Mouse (Mus musculus): ENCODE data around the gene Aldh3b2. TPM values are rescaled to one million over a fixed set of nuclear protein-coding genes. Genes with fewer than 3 reads are reported as not detected.

Aldh3b2 gene
- total RNA-seq, 2 experiments from 2014 or later, result 0.53 to 0.99 TPM

DNA sequence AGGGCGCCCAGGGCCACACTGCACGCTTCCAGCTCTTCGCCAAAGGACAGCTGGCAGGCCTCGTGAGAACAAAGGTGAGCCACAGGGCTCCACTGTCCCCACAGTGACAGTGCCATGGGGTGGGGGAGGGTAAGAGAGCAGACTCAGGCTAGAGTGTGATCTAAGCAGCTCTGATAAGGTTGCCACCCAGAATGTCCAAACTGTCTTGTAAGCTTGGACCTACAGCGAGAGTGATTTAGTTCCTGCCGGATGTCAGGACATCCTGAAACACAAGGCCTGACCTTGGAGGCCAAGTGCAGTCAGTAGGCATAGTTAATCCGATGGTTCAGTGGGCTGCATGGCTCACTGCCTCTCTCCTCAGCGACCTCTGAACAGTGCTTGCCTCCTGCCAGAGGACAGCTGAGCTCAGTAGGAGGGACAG, 13.1 kb downstream of the Aldh3b2 start:
- DNase-seq (ENCODE audit: low spot score in 2 of 2), result no peak

DNA sequence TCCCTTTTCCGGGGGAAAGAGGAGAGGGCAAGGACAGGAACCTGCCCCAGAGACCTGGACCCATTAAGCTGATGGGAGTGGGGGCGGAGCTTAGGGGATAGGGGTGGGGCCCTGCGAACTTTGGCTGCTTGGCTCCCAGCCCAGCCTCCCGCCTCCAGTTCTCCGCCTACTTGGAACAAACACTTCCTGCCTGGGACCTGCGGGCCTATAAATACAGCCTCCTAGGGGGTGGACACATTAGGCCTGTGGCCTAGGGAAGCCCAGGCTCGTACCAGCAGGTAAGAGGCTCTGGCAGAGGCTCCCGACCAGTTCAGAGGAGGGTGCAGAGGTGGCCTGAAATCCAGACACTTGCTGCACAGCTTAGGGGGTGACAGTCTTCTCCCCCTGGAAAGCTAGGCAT, 14.2 kb downstream of the Aldh3b2 start, which contains the start of gene Acy3:
Gene Acy3, plus strand, starts transcription at position 237 of the 400 bp plus-strand sequence.
- DNase-seq (ENCODE audit: low spot score in 2 of 2), result peak; percentile 53 to 71

DNA sequence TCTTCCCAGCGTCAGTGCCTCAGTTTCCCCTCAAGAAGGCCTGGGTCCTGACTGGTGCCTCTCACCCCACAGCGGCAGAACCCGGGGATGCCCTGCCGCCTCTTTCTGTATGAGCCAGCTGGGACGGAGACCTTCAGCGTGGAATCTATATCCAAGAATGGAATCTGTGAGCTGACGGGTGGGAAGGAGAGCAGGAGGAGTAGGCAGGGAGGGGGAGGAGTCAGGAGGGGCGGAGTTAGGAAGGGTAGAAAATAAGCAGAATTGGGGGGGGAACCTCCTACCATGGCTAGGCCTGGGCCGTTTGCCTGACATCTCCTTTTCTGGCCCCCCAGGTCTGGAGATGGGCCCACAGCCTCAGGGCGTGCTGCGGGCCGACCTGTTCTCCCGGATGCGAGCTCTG, 15.9 kb downstream of the Aldh3b2 start:
- no peak for DNase-seq (ENCODE audit: low spot score in 2 of 2)

DNA sequence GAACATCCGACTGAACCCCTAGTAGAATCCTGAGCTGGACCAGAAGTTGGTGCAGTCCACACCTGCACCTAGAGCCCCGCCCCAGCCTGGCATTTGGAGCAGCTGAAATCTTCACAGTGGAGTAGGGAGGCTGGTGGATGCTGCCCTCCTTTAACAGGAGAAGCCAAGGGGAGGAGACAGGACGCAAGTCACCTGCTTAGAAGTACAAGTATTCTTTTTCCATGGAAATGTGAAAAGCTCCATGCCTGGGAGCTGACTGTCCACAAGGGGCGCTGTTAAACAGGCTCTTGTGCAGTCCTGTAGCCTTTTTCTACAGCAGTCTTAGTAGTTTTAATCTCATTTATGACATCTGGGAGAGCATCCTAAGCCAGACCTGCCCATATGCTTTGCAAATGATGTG, 16.6 kb downstream of the Aldh3b2 start:
- no peak for DNase-seq (ENCODE audit: low spot score in 2 of 2)

DNA sequence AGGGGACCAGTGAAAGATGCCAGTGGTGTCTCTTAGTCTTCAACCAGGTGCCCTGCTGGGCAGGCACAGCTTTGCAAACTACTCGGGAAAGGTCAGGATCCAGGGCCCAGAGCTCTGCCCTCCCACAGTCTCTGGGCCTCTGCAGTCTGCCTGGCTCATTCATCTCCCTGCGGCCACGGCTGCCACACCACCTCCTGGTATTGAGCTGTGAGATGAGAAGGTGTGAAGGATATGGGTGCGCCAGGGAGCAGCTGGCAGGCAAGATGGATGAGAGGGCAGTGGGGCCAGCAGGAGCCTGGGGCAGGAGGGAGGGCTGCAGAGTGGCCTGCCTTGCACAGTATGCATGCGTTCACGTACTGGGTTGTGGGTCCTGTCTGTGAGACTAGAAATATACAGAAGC, 18.7 kb downstream of the Aldh3b2 start:
- no peak for DNase-seq (ENCODE audit: low spot score in 2 of 2)

DNA sequence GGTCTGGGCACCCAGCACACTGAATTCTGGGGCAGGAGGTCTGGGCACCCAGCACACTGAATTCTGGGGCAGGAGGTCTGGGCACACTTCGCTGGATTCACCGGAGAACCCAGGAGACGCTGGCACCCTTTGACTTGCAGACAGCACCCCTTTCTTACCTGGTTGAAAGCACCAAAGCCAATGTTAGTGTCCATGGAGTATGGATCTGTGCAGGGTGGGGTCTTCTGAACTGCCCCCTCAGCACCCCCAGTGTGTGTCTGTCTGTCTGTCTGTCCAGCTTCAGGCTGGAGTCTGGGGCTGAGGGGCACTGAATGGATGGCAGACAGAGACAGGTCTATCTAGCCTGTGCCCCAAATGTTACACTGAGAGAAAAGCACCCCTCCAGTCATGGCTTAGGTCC, 19.4 kb downstream of the Aldh3b2 start:
- DNase-seq (ENCODE audit: low spot score in 2 of 2), result no peak

DNA sequence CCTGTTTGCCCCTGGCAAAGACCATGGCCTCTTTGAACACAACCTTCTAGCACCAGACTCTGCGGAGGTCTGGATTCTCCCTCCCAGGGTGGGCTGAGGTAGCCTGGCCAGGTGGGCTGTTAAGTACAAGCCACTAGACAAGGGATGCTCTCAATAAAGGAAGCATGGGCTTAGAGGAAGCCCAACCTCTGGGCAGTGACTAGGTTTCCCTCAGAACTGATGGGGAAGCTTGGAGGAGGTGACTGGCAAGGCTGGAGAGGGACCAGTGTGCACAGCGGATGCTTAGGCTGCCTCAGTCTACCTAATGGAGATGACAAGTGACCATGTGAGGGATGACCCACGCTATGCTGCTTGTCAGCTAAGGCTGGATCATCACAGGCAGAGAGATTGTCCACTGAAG, 19.8 kb downstream of the Aldh3b2 start:
- DNase-seq (ENCODE audit: low spot score in 2 of 2), result no peak

DNA sequence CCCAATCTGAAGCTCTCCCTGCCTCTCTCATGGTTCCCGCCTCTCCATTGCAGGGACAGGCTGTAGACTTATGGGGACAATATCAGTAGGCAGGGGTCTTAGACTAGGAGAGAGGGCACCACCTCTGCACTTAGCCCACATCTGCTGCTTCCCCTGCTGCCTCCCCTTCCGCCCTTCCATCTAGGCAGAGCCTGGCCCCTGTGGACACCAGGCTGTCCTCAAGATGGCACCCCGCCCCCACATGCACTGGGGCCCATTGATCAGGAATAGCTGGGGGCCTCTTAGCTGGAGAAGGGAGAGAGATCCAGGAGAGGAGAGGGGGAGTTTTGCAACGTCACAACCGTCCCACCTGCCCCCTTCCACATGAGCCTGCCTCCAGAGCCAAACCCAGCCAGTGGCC, 20.3 kb downstream of the Aldh3b2 start, which contains the start of gene Tbx10:
Gene Tbx10, plus strand, starts transcription at position 337 of the 400 bp plus-strand sequence.
- no peak for DNase-seq (ENCODE audit: low spot score in 2 of 2)

DNA sequence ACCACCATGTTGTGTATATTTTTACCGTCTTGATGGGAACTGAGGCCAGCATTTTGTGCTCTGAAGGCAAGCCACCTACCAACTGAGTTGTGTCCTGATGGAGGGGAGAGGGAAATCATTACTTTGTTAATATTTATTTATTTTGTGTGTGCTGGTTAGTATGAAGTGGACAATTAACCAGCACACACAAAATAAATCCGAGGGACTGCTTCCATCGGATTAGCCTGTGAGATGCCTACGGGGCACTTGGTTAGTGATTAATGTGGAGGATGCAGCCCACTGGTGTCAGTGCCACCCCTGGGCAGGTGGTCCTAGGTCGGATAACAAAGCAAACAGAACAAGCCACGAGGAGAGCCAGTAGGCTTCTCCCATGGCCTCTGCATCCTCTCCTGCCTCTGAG, 22.8 kb downstream of the Aldh3b2 start:
- DNase-seq (ENCODE audit: low spot score in 2 of 2), result no peak

DNA sequence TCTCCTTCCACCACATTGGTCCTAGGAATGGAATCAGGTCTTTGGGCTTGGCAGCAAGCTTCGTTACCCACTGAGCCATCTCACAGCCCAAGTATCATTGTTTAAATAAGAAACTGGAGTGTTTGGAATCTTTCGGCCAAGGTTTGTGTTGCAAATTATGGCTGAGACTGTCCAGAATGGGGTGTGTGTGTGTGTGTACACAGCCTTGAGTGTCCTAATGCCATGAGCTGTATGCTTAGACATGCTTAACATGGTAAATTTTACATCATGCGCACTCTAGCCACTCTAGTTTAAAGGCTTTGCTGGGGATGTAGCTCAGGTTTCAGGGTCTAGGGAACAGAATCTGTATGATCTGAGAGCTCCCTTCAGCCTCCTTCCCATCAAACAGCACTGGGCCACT, 23.4 kb downstream of the Aldh3b2 start:
- no peak for DNase-seq (ENCODE audit: low spot score in 2 of 2)

DNA sequence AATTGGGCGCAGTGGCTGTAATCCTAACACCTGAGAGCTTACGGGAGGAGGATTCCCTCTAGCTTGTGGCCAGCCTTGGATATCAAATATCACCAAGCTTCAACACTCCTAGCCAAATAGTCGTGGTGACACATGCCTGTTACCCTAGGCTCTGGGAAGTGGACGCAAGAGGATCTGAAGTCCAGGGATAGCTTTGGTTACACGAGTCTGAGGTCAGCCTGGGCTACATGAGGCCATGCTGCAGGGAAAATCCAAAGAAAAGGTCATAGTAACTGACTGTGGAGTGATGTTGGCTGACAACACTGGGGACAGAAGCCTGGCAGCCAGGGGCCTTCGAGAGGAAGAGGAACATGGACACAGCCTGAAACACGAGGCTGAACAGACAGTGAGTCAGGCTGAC, 24.0 kb downstream of the Aldh3b2 start:
- no peak for DNase-seq (ENCODE audit: low spot score in 2 of 2)

DNA sequence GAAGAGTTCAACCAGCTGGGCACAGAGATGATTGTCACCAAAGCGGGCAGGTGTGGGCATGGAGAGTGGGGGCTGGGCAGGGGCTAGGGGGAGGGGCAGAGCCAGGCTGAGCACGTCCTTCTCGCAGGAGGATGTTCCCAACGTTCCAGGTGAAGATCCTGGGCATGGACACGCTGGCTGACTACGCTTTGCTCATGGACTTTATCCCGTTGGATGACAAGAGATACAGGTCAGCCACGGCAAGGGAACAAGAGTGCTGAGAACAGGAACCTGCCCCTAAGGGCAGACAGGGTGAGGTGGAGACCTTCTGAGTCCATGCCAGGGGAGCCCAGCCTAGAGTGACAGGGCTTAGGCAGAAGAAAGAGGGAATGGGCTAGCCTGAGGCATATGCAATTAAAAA, 24.6 kb downstream of the Aldh3b2 start:
- DNase-seq (ENCODE audit: low spot score in 2 of 2), result no peak

DNA sequence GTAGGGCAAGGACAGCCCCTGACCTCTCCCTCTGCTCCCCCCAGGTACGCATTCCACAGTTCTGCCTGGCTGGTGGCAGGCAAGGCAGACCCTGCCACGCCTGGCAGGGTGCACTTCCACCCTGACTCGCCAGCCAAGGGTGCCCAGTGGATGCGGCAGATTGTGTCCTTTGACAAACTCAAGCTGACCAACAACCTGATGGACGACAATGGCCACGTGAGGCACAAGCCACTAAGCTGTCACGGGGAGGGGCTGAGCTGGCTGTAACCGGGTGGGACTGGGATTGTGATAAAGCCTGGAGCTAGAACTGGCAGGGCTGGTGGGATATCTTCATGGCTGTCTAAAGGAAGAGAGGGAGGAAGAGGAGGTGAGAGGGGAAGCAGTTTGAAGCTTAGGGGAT, 25.1 kb downstream of the Aldh3b2 start:
- no peak for DNase-seq (ENCODE audit: low spot score in 2 of 2)

DNA sequence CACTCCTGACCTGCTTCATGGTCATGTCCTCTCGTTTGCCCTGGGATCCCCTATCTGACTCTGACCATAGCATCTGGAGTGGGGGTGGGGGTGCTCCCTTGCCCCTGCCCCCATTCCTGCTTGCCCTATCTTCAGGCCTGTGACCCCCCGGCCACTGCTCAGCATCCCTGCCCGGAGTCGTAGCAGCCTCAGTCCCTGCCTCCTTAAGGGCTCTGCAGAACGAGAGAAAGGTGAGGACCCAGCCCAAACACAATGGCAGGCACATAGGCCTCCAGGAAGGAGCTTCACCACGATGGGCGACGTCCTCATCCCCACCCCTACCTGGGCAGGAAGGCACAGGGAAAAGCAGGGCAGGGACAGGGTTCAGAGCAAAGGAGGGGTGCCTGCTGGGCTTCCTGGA, 26.2 kb downstream of the Aldh3b2 start:
- no peak for DNase-seq (ENCODE audit: low spot score in 2 of 2)

DNA sequence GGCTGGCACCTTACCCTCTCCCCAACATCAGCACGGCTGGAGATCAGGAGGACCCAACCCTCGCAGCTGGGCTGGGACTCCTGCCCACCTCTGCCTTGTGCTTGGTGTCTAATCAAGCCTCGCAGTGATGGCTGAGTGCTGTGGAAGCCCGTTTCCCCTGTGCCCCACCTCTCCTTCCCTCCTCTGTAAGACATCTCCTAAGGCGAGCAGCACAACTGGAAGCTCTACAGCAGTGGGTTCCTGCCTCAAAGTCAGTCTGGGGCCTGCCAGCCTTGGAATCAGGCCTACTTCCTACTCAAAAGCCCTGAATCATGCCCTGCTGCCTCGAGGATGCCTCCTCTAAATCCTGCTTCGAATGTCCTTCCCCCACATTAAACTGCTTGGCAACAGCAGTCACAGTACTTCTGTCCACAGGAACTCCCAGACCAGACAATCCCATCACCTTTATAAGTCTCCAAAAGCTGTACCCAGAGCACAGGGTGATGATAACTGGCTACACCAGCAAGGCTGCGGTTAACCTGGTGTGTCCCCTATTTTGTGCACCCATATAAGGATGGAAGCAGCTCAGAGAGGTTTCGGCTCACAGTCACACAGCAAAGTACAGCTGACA, 27.1 kb downstream of the Aldh3b2 start:
- no peak for DNase-seq (ENCODE audit: low spot score in 2 of 2)

DNA sequence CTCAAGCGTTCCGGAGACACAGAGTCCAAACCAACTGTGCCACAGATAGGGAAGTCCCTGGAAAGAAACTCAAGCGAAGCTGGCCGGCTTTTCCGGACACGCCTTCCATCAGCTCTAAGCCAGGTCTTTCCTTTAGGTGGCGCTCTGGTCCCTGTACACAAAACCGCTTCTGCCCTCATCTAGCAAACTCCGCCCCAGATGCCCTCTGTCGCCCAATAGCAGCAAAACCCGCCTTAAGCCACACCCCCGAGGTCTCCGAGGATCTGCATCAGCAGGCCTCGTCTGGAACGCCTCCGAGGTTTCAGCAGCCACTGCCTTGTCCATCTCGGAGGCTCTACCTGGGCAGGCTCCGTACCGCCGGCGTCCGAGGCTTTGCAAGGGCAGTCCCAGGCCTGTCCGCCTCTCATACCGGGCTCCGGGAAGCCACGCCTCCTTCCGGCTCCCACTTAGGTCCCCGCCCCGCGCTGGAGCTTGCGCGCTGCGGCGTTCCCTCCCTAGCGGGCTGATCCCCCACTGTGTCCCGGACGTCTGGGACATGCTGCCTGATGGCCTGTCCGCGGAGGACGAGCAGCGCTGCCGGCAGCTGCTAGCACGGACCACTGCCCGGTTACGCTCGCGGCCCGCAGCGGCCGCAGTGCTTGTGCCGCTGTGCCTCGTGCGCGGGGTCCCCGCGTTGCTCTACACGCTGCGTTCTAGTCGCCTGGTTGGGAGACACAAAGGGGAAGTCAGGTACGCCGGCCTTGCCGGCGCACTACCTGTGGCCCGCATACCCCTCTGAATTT, 28.2 kb downstream of the Aldh3b2 start, which contains the start of the genes Nudt8 and Gm49405:
Gene Nudt8, plus strand, starts transcription at position 462 of the 782 bp plus-strand sequence.
Gene Gm49405, plus strand, starts transcription at position 508 of the 782 bp plus-strand sequence.
- peak; percentile 94 to 97 for DNase-seq (ENCODE audit: low spot score in 2 of 2)

DNA sequence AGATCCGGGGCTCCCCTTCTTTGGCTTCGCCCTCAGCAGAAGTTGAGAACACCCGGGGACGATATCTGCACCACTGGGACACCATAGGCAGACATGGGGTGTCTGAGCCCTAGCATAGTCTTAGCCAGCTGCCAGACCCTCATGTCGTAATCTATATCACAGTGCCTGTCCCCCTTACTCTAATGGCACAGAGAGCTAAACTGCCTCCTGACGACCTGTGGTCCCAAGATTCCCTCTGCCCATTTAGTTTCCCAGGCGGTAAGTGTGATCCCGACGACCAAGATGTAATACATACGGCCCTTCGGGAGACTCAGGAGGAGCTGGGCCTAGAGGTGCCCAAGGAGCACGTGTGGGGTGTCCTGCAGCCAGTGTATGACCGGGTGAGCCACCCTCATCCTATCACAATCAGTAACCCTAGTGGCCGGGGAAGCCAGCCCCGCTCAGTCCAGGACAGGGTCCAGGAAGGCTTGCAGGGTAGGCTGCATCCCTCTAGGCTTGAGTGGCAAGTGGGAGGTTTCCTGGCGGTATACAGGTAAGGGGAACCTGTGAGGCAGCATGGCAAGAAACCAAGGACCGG, 28.9 kb downstream of the Aldh3b2 start:
- DNase-seq (ENCODE audit: low spot score in 2 of 2), result no peak

DNA sequence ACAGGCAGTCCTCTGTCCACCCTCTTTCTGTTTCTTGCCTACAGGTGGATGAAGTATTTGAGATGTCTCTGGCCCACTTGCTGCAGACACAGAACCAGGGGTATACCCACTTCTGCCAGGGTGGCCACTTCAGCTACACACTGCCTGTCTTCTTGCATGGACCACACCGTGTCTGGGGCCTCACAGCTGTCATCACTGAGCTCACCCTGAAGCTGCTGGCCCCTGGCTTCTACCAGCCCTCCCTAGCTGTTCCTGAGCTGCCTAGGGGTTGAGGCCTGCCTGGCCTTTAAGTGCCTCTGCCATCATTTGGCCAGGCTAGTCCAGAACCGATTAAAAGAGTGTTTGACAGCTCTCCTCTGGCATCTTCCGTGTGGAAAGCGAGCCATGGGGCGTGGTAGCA, 29.6 kb downstream of the Aldh3b2 start:
- no peak for DNase-seq (ENCODE audit: low spot score in 2 of 2)

DNA sequence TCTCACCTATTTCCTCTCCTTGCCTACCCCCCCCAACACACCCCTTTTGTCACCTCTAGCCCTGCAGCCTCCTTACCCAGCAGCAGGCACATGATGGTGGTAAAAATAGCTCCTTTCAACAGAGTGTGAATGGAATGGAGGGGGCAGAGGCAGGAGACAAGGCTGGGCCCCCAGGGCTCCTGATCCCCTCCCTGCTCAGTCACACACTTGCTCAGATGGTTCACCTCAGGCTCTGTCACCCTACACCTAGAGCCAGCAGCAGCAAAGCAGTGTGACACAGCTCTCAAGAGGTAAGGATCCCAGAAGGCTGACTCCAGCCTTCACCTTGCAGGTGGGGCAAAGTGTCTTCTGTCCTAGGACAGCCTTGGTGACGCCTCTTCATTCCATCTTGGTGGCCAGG, 31.0 kb downstream of the Aldh3b2 start, which contains the start of gene Doc2g:
Gene Doc2g, plus strand, starts transcription at position 202 of the 400 bp plus-strand sequence.
- no peak for DNase-seq (ENCODE audit: low spot score in 2 of 2)

DNA sequence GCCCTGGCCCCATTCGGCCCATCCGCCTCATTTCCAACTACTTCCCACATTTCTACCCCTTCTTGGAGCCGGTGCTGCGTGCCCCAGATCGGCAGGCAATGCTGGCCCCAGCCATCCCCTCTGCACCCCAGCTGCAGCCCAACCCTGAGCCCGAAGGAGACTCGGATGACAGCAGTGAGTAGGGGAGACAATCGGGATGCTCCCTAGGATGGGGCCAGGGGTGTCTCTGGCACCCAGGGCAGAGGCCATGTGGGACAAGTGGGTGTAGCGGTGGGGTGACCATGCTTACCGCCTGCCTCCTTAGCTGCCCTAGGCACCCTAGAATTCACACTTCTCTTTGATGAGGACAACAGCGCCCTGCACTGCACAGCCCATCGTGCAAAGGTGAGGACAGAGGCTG, 31.5 kb downstream of the Aldh3b2 start:
- no peak for DNase-seq (ENCODE audit: low spot score in 2 of 2)

DNA sequence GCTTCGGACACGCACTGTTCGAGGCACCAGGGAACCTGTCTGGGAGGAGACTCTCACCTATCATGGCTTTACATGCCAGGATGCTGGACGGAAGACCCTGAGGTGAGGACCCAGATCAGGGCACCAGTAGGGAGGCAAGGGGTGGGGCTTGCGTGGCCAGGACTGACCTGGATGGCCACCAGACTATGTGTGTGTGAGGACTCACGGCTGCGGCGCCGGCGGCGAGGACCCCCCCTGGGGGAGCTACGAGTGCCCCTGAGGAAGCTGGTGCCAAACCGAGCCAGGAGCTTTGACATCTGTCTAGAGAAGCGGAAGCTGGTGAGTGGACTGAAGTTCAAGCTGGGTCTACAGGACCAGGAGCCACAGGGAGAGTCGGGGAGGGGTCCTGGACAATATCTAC, 32.2 kb downstream of the Aldh3b2 start:
- no peak for DNase-seq (ENCODE audit: low spot score in 2 of 2)

DNA sequence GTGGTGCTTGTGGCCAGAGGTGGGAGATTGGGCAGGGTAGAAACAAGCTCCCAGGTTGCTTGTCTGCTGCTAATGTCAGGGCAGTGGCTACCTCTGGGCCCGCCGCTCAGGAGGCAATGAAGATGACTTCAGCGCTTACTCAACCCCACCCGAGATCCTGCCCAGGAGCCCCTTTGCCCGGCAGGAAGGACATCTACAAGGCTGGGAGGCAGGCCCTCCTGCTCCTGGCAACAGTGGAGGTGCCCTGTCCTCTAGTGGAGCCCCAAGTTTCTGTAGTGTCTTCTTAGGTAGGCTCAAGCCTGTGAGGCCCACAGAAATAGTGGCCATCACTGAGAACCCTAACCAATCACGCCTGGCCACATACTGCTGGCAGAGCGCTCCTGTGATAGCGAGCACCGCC, 33.0 kb downstream of the Aldh3b2 start:
- DNase-seq (ENCODE audit: low spot score in 2 of 2), result no peak

Measured in layer of hippocampus, adult 18-20 months (tissue).